Mouse (Mus musculus) lung, embryonic 14.5 days (tissue): ENCODE results near the gene Lrrc43. TPM values are rescaled to one million over a fixed set of nuclear protein-coding genes. Genes with fewer than 3 reads are reported as not detected.
A peak's percentile ranks its signal among the peaks of the same experiment; 100 is the strongest.

Experiments used
- ATAC-seq: fragments of 200-750 bp; cut with Nextera tagmentation; 2 replicates; pipeline ENCODE4 v1.8.0; 2017; ENCODE audit warnings: mild to moderate bottlenecking, moderate TSS enrichment, moderate library complexity; ENCODE audit not compliant: insufficient read depth
- DNase-seq: peaks from one replicate; pipeline ENCODE4 v3.0.0-alpha.2; 2015
- H3K27ac ChIP-seq: fragments of 300-500 bp; sonication (generic); 2 replicates; pipeline ENCODE4 v1.5.1; 2014; ENCODE audit warnings: low read depth, mild to moderate bottlenecking, moderate library complexity
- H3K27me3 ChIP-seq: fragments of 300-500 bp; sonication (generic); 2 replicates; pipeline ENCODE4 v1.6.1; 2014; ENCODE audit warnings: low read length, control low read depth; ENCODE audit not compliant: insufficient read depth
- H3K36me3 ChIP-seq: fragments of 300-500 bp; sonication (generic); 2 replicates; pipeline ENCODE4 v1.6.1; 2014; ENCODE audit warnings: control low read depth; ENCODE audit not compliant: insufficient read depth
- H3K4me1 ChIP-seq: fragments of 300-500 bp; sonication (generic); 2 replicates; pipeline ENCODE4 v1.6.1; 2014; ENCODE audit warnings: antibody characterized with exemption, control low read depth; ENCODE audit not compliant: insufficient read depth
- H3K4me2 ChIP-seq: fragments of 300-500 bp; sonication (generic); 2 replicates; pipeline ENCODE4 v1.6.1; 2014; ENCODE audit warnings: mild to moderate bottlenecking
- H3K4me3 ChIP-seq: fragments of 300-500 bp; sonication (generic); 2 replicates; pipeline ENCODE4 v1.5.1; 2014; ENCODE audit warnings: low read depth, low read length
- H3K9ac ChIP-seq: fragments of 300-500 bp; sonication (generic); 2 replicates; pipeline ENCODE4 v1.6.1; 2014
- H3K9me3 ChIP-seq: fragments of 300-500 bp; sonication (generic); 2 replicates; pipeline ENCODE4 v1.6.1; 2016; ENCODE audit warnings: low read depth, low read length, control low read depth
- CTCF ChIP-seq: IDR thresholded peaks from 2 replicates; pipeline ENCODE4 v1.5.1; 2016; ENCODE audit warnings: antibody characterized with exemption, low read depth
- WGBS: fragments of 180-500 bp; shearing (Covaris S2); extraction: QIAGEN DNeasy Blood & Tissue Kit; methylation state at CpG from one replicate; pipeline ENCODE4 v1.1.7; 2014; 5-methylcytosine and 5-hydroxymethylcytosine counted together
- polyA plus RNA-seq: library from polyadenylated mRNA; unstranded; fragments of >200 nt; fragmentation: Nextera tagmentation; extraction: Ambion mirVana; gene quantifications from 2 replicates; pipeline ENCODE4 v1.2.1, GENCODE M21; 2014

Lrrc43 gene
- polyA plus RNA-seq, 1 experiment from 2014 or later, result not detected

DNA sequence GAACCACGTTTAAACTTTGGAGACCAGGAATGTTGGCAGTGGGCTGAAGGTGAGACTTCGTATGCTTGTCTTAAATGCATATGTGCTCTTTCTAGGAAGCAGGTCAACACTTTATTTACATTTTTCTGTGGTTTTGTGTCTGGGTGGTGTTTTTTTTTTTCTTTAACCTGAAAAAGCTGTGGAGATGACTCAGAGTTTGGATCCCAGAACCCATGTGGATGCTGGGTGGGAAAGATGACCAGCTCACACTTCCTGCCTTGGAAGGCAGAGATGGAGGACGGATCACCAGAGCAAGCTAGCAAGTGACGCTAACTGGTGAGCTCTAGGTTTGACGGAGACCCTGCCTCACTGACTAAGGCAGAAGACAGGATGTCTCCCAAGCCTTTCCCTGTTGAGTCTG, 25.8 kb downstream of the Lrrc43 start:
- H3K36me3 ChIP-seq, result peaks cover 58% of the 10 kb centered on the region
- no peaks in the 10 kb centered on the region for H3K9me3 ChIP-seq
- H3K4me3 ChIP-seq, result no peak overlapping the region
- no peak for TF ChIP-seq CTCF
- H3K27ac ChIP-seq, result no peak overlapping the region
- no peak overlapping the region for H3K9ac ChIP-seq
- ATAC-seq, result no peak
- DNase-seq, result no peak
- H3K4me1 ChIP-seq, result no peaks in the 10 kb centered on the region
- no peaks in the 10 kb centered on the region for H3K27me3 ChIP-seq
- H3K4me2 ChIP-seq, result no peak overlapping the region
- 81% methylated on average over 5 of the region's 5 CpGs for whole genome bisulfite sequencing

DNA sequence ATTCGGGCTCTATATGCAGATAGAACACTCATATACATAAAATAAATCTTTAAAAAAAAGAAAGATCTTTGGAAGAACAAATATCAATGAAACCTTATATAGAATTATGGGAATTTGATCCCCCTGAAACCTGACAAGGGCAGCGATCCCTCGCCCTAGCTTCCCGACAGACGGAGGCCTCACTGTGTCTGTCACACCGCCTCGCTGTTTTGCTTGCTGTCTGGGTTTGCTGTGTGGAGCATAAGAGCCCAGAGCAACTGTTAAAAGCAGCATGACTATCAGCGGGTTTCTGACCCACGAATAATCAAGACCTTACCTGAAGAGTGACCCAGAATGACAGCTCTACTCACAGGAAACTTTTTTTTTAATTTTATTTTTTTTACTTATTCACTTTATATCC, 31.6 kb downstream of the Lrrc43 start:
- 83% methylated on average over 9 of the region's 9 CpGs for WGBS
- ATAC-seq (no peak), DNase-seq (no peak)
- Histone ChIP-seq H3K9ac (no peak overlapping the region), H3K36me3 (peaks cover 34% of the 10 kb centered on the region), H3K4me1 (peaks cover 8% of the 10 kb centered on the region; the same call in 1 of the 2 replicates), H3K4me2 (no peak overlapping the region), H3K9me3 (no peaks in the 10 kb centered on the region), H3K4me3 (no peak overlapping the region), H3K27ac (no peak overlapping the region), H3K27me3 (no peaks in the 10 kb centered on the region)
- TF ChIP-seq CTCF, result no peak

DNA sequence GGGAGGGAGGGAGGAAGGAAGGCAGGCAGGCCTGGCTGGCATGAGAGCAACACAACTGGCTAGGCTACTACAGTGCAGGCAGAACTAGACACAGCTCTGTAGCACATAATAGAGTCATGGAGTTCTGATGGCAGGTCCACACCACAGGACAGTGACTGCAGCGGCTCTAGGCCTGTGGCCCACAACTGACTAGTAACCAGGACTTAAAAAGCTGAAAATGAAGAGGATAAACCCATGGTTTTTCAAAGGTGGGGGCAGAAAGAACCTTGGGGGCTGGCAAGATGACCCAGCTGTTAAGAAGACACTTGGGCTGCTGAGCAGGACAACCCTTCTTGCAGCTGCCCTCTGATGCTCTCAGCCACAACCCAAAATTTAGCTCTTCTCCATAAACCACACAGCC, 32.5 kb downstream of the Lrrc43 start:
- Histone ChIP-seq H3K27me3 (no peaks in the 10 kb centered on the region), H3K27ac (no peak overlapping the region), H3K4me3 (no peak overlapping the region), H3K9ac (no peak overlapping the region), H3K4me2 (no peak overlapping the region), H3K4me1 (peaks cover 8% of the 10 kb centered on the region; the same call in 1 of the 2 replicates), H3K36me3 (peaks cover 30% of the 10 kb centered on the region), H3K9me3 (no peaks in the 10 kb centered on the region)
- DNase-seq, result no peak
- TF ChIP-seq CTCF, result no peak
- ATAC-seq, result no peak
- 83% methylated on average over 1 of the region's 1 CpGs for WGBS

DNA sequence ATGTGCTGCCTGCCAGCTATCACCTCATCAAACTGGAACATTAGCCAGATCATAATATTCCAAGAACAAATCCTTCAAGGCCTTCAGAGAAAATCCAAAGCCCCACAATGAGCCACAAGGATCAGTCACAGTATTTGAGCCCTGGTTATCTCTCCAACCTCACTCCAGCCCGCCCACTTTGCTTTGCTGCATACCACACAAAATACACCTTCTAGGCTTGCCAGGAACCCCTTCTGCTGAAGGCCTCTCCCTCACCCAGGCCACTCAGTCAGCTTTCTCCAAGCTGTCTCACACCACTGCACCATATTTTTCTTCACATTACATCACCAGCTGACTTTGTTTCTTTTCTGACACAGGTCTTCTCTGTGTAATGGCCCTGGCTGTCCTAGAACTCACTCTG, 33.1 kb downstream of the Lrrc43 start:
- H3K9ac ChIP-seq, result no peak overlapping the region
- no peak overlapping the region for H3K4me2 ChIP-seq
- WGBS, result 82% methylated on average over 1 of the region's 1 CpGs
- TF ChIP-seq CTCF, result no peak
- DNase-seq (no peak), ATAC-seq (no peak)
- H3K36me3 ChIP-seq, result peaks cover 29% of the 10 kb centered on the region
- H3K9me3 ChIP-seq, result no peaks in the 10 kb centered on the region
- H3K4me3 ChIP-seq, result no peak overlapping the region
- peaks cover 8% of the 10 kb centered on the region; the same call in 1 of the 2 replicates for H3K4me1 ChIP-seq
- H3K27ac ChIP-seq, result no peak overlapping the region
- no peaks in the 10 kb centered on the region for H3K27me3 ChIP-seq

DNA sequence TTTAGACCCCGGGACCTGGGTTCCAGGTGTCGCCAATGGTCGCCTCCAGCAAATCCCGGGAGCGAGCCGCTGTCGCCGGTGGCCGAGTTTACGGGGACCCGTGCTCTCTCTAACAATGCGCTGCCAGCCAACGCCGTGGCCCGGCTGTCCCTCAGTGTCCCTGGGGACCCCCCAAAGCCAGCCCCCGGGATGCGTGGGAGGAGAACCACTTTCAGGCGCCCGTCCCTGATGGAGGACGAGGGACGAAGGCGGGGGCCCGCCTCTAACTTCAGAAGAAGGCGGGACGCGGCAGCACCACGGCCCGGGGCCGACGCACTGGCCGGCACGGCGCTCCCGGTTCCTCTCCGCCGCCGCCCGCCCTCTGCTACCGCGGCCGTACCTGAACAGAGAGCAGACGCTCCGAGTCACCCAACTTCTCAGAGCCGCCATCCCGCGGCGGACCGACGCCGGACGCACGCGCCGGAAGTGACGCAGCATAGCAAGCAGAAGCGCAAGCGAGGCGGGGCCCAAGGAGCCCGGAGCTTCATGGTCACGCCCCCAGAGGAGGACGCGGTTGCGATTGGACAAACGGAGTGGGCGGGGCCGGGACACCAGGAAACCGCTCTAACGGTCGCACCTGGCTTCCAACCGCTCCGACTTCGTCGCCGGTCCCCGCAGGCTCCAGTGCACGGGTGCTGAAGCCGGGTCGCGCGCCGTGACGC, 34.7 kb downstream of the Lrrc43 start, which contains the start of gene Diablo:
Gene Diablo (minus strand): TSS at position 485 of the 701 bp plus-strand sequence.
- Histone ChIP-seq H3K27me3 (no peaks in the 10 kb centered on the region), H3K4me1 (peaks cover 8% of the 10 kb centered on the region; the same call in 1 of the 2 replicates), H3K9ac (peak within 1 kb of the TSS; percentile 81), H3K4me2 (peak within 1 kb of the TSS; percentile 94), H3K9me3 (no peaks in the 10 kb centered on the region), H3K27ac (peak within 1 kb of the TSS; percentile 8; the same call in 1 of the 2 replicates), H3K4me3 (peak within 1 kb of the TSS; percentile 94), H3K36me3 (peaks cover 20% of the 10 kb centered on the region; the same call in 1 of the 2 replicates)
- peak; percentile 100 for DNase-seq
- WGBS, result under 1% methylated on average over 82 of the region's 82 CpGs
- no peak for TF ChIP-seq CTCF
- peak; percentile 98 for ATAC-seq

DNA sequence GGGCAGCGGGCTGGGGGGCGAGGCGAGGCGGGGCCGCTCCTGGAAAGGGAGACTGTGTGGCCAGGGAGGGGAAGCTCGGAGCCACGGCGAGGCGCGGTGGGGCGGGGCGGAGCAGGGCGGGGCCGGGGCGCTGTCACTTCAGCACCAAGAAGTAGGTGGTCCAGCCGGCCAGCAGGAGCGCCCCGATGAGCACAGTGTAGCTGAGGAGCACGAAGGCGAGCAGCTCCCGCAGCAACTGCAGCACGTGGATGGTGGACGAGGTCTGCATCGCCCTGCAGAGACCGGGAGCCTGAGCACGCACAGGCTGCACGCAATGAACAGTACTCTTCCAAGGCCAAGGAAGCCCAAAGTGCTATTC, 35.3 kb downstream of the Lrrc43 start:
- WGBS, result under 1% methylated on average over 27 of the region's 27 CpGs
- peak overlapping the region; percentile 94 for H3K4me3 ChIP-seq
- ATAC-seq (peak; percentile 97), DNase-seq (peak; percentile 92)
- H3K4me2 ChIP-seq, result peak overlapping the region; percentile 94
- H3K27ac ChIP-seq, result no peak overlapping the region
- TF ChIP-seq CTCF, result peak; percentile 43
- peak overlapping the region; percentile 13; the same call in 1 of the 2 replicates for H3K9ac ChIP-seq
- H3K4me1 ChIP-seq, result peaks cover 8% of the 10 kb centered on the region; the same call in 1 of the 2 replicates
- H3K27me3 ChIP-seq, result no peaks in the 10 kb centered on the region
- no peaks in the 10 kb centered on the region for H3K9me3 ChIP-seq
- peaks cover 20% of the 10 kb centered on the region; the same call in 1 of the 2 replicates for H3K36me3 ChIP-seq

DNA sequence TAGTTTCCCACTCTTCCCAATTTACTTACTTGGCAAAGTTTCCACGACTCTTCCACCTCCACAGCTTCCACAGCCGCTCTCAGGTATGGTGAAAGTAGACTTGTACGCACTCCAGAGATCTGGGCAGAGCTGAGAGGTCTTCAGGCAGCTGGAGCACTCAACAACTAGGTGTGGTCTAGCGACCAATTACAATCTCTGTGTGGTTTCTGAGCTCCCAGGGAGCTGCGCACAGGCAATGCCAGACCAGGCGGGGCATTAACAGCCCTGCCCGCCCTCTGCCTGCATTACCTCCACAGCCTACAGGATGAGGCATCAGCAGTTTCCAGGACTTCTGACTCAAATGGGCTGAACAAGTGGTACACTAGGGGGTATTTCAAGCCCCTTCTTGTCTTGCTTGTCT, 36.2 kb downstream of the Lrrc43 start, which contains the start of gene Gm49027:
Gene Gm49027 (minus strand): TSS at position 208 of the 400 bp plus-strand sequence.
- WGBS, result 81% methylated on average over 7 of the region's 7 CpGs
- Histone ChIP-seq H3K36me3 (peaks cover 21% of the 10 kb centered on the region; the same call in 1 of the 2 replicates), H3K9me3 (no peaks in the 10 kb centered on the region), H3K9ac (peak within 1 kb of the TSS; percentile 13; the same call in 1 of the 2 replicates), H3K27ac (no peak within 1 kb of the TSS), H3K4me2 (peak within 1 kb of the TSS; percentile 94), H3K4me3 (peak within 1 kb of the TSS; percentile 94), H3K27me3 (no peaks in the 10 kb centered on the region), H3K4me1 (peaks cover 8% of the 10 kb centered on the region; the same call in 1 of the 2 replicates)
- no peak for DNase-seq
- ATAC-seq, result no peak
- TF ChIP-seq CTCF, result no peak
